Mouse (Mus musculus) lung, embryonic 16.5 days (tissue): Measurements from ENCODE around the gene Pth1r. TPM values are rescaled to one million over a fixed set of nuclear protein-coding genes. Genes with fewer than 3 reads are reported as not detected.
A peak's percentile ranks its signal among the peaks of the same experiment; 100 is the strongest.
"Not testable (repeated sequence)": the region's sequence is repeated elsewhere in the genome, so short reads cannot be mapped to it uniquely, and the experiment has no call there.

Experiments
- ATAC-seq: fragments of 200-750 bp; cut with Nextera tagmentation; 2 replicates; pipeline ENCODE4 v1.8.0; 2017; ENCODE audit warnings: low read depth, mild to moderate bottlenecking, moderate library complexity
- H3K27ac ChIP-seq: fragments of 300-500 bp; sonication (generic); 2 replicates; pipeline ENCODE4 v1.5.1; 2014; ENCODE audit warnings: mild to moderate bottlenecking, control low read depth, low read length
- H3K27me3 ChIP-seq: fragments of 300-500 bp; sonication (generic); 2 replicates; pipeline ENCODE4 v1.6.1; 2014; ENCODE audit warnings: low read depth, low read length, mixed read lengths; ENCODE audit not compliant: control insufficient read depth, insufficient read depth
- H3K36me3 ChIP-seq: fragments of 300-500 bp; sonication (generic); 2 replicates; pipeline ENCODE4 v1.6.1; 2014; ENCODE audit warnings: low read length; ENCODE audit not compliant: control insufficient read depth, insufficient read depth
- H3K4me1 ChIP-seq: fragments of 300-500 bp; sonication (generic); replicated peaks from 2 replicates; pipeline ENCODE4 v1.6.1; 2014; ENCODE audit warnings: low read length, mixed read lengths; ENCODE audit not compliant: control insufficient read depth, insufficient read depth
- H3K4me2 ChIP-seq: fragments of 300-500 bp; sonication (generic); 2 replicates; pipeline ENCODE4 v1.6.1; 2014; ENCODE audit warnings: low read depth, low read length, control low read depth
- H3K4me3 ChIP-seq: fragments of 300-500 bp; sonication (generic); 2 replicates; pipeline ENCODE4 v1.5.1; 2014; ENCODE audit warnings: mild to moderate bottlenecking, low read length, control low read depth
- H3K9ac ChIP-seq: fragments of 300-500 bp; sonication (generic); 2 replicates; pipeline ENCODE4 v1.6.1; 2014; ENCODE audit warnings: low read length, control low read depth
- H3K9me3 ChIP-seq: fragments of 300-500 bp; sonication (generic); 2 replicates; pipeline ENCODE4 v1.6.1; 2016; ENCODE audit warnings: low read length; ENCODE audit not compliant: control insufficient read depth
- WGBS: fragments of 180-500 bp; shearing (Covaris S2); extraction: QIAGEN DNeasy Blood & Tissue Kit; methylation state at CpG from one replicate; pipeline ENCODE4 v1.1.7; 2014; 5-methylcytosine and 5-hydroxymethylcytosine counted together
- polyA plus RNA-seq: library from polyadenylated mRNA; unstranded; fragments of >200 nt; fragmentation: Nextera tagmentation; extraction: Ambion mirVana; gene quantifications from 2 replicates; pipeline ENCODE4 v1.2.1, GENCODE M21; 2015

Gene Pth1r
- polyA plus RNA-seq, 1 experiment from 2014 or later, result 60.3 TPM

GRCm38 (mm10) chr9:110684100-110684831 lies 62.7 kb downstream of the Pth1r start:
- Histone ChIP-seq H3K9ac (peak overlapping the region; percentile 42), H3K9me3 (no peaks in the 10 kb centered on the region), H3K27me3 (no peaks in the 10 kb centered on the region), H3K27ac (peak overlapping the region; percentile 97), H3K4me3 (0 out of 2 replicates have a peak overlapping the region, but pooled peaks have one; percentile 4), H3K4me1 (peaks cover 43% of the 10 kb centered on the region), H3K36me3 (no peaks in the 10 kb centered on the region), H3K4me2 (peak overlapping the region; percentile 12; the same call in 1 of the 2 replicates)
- ATAC-seq, result peak; percentile 85
- WGBS, result 39% methylated on average over 6 of the region's 6 CpGs

DNA sequence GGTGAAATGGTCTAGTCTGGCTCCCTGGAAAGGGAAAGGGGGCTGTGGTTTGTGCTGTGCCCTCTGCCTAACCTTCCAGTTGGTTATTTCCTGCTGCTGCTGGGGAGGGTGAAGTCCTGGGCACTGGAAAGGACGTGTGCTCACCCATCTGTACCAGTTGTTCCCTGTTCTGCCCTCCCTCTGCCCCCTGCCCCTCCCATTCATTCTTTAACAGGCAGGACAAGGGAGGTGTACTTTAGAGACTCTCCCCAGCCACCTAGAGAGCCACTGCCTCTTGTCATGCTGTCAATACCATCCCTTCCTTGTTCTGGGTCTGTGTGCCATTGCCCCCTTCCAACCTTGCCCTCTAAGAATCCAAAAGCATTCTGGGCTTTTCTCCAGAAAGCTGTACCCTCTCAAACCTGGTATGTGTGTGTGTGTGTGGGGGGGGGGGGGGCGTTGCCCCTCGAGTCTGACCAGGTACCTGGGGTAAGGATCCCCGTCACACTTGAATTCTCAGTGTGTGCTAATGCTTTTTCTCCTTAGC lies 63.3 kb downstream of the Pth1r start:
- H3K36me3 ChIP-seq, result no peaks in the 10 kb centered on the region
- peak overlapping the region; percentile 57 for H3K9ac ChIP-seq
- H3K4me3 ChIP-seq, result no peak overlapping the region
- no peaks in the 10 kb centered on the region for H3K27me3 ChIP-seq
- no peaks in the 10 kb centered on the region for H3K9me3 ChIP-seq
- peak; percentile 80 for ATAC-seq
- H3K27ac ChIP-seq, result peak overlapping the region; percentile 97
- H3K4me2 ChIP-seq, result peak overlapping the region; percentile 28; the same call in 1 of the 2 replicates
- peaks cover 41% of the 10 kb centered on the region for H3K4me1 ChIP-seq
- 38% methylated on average over 4 of the region's 4 CpGs for WGBS

DNA sequence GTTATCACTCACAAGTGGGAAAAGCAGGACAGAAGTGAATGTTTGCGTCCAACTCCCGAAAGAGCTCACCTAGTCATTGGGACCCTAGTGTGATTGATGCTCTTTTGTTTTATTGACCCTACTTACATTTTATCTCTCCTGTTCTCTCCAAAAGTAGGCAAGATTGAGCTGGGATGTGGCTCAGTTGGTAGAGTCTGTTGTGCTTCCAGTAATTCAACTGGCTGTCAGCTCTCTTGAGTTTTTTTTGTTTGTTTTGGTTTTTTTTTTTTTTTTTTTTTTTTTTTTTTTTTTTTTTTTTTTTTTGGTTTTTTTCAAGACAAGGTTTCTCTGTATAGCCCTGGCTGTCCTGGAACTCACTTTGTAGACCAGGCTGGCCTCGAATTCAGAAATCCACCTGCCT lies 64.2 kb downstream of the Pth1r start:
- not testable (repeated sequence) for H3K36me3 ChIP-seq

GRCm38 (mm10) chr9:110682255-110682654 lies 64.7 kb downstream of the Pth1r start:
- Histone ChIP-seq H3K4me2 (no peak overlapping the region), H3K27ac (peak overlapping the region; percentile 97), H3K4me3 (no peak overlapping the region), H3K4me1 (peaks cover 44% of the 10 kb centered on the region), H3K27me3 (no peaks in the 10 kb centered on the region), H3K36me3 (no peaks in the 10 kb centered on the region), H3K9me3 (no peaks in the 10 kb centered on the region), H3K9ac (no peak overlapping the region)
- WGBS, result 60% methylated on average over 5 of the region's 5 CpGs
- no peak for ATAC-seq

More for the DNA sequence above, 64.2 kb downstream of the Pth1r start:
- Histone ChIP-seq H3K27ac (peak overlapping the region; percentile 97), H3K4me1 (peaks cover 40% of the 10 kb centered on the region)
- not testable (repeated sequence) for H3K4me3 ChIP-seq, H3K27me3 ChIP-seq, H3K9me3 ChIP-seq, ATAC-seq, H3K9ac ChIP-seq, H3K4me2 ChIP-seq
- 72% methylated on average over 3 of the region's 3 CpGs for WGBS

- peaks cover 44% of the 10 kb centered on the region for H3K4me1 ChIP-seq
- H3K36me3 ChIP-seq, result no peaks in the 10 kb centered on the region
- WGBS, result 76% methylated on average over 9 of the region's 9 CpGs
- no peak overlapping the region for H3K4me3 ChIP-seq
- H3K27me3 ChIP-seq, result no peaks in the 10 kb centered on the region
- H3K9ac ChIP-seq, result no peak overlapping the region
- H3K4me2 ChIP-seq, result no peak overlapping the region
- H3K27ac ChIP-seq, result no peak overlapping the region; the same call in none of the 2 replicates
- ATAC-seq, result no peak
- H3K9me3 ChIP-seq, result no peaks in the 10 kb centered on the region
Measured at GRCm38 (mm10) chr9:110681817-110682216, 65.1 kb downstream of the Pth1r start.

GRCm38 (mm10) chr9:110680736-110681507 lies 66.0 kb downstream of the Pth1r start:
- ATAC-seq, result no peak
- Histone ChIP-seq H3K9me3 (no peaks in the 10 kb centered on the region), H3K4me3 (no peak overlapping the region), H3K9ac (no peak overlapping the region), H3K27me3 (no peaks in the 10 kb centered on the region), H3K4me1 (peaks cover 49% of the 10 kb centered on the region), H3K4me2 (no peak overlapping the region), H3K27ac (no peak overlapping the region), H3K36me3 (no peaks in the 10 kb centered on the region)
- WGBS, result 71% methylated on average over 7 of the region's 7 CpGs

- H3K27me3 ChIP-seq, result no peaks in the 10 kb centered on the region
- H3K36me3 ChIP-seq, result no peaks in the 10 kb centered on the region
- WGBS, result 65% methylated on average over 5 of the region's 5 CpGs
- H3K9me3 ChIP-seq, result no peaks in the 10 kb centered on the region
- no peak for ATAC-seq
- peaks cover 37% of the 10 kb centered on the region for H3K4me1 ChIP-seq
- H3K4me2 ChIP-seq, result no peak overlapping the region
- no peak overlapping the region for H3K4me3 ChIP-seq
- no peak overlapping the region for H3K27ac ChIP-seq
- no peak overlapping the region for H3K9ac ChIP-seq
Measured at GRCm38 (mm10) chr9:110678886-110679285, 68.1 kb downstream of the Pth1r start.

DNA sequence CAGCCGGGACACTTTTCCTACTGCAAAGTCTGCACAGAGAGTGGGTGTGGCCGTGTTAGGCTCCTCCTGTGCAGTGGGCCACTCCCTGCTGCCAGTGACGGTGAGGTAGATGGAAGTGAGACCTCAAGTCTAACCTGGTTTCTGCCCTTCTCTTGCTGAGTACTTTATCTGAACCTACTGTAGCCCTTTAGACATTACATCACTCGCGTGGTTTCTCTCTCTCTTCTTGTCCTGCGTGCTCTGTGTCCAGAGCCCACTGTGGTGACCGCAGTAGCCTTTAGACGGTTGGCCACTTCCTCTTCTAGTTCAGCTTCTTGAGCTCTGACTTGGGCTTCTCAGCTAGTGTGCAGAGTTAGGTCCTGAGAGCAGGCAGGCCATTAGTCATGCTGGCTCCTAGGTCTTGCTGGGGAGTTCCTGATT lies 70.4 kb downstream of the Pth1r start:
- H3K9ac ChIP-seq, result no peak overlapping the region
- H3K27ac ChIP-seq, result 0 out of 2 replicates have a peak overlapping the region, but pooled peaks have one; percentile 38
- no peaks in the 10 kb centered on the region for H3K36me3 ChIP-seq
- no peaks in the 10 kb centered on the region for H3K9me3 ChIP-seq
- peaks cover 32% of the 10 kb centered on the region for H3K4me1 ChIP-seq
- WGBS, result 83% methylated on average over 8 of the region's 8 CpGs
- H3K27me3 ChIP-seq, result no peaks in the 10 kb centered on the region
- ATAC-seq, result no peak
- H3K4me2 ChIP-seq, result no peak overlapping the region
- no peak overlapping the region for H3K4me3 ChIP-seq
